ENCODE assay signal across 7 mouse cellular contexts in the genomic region with DNA sequence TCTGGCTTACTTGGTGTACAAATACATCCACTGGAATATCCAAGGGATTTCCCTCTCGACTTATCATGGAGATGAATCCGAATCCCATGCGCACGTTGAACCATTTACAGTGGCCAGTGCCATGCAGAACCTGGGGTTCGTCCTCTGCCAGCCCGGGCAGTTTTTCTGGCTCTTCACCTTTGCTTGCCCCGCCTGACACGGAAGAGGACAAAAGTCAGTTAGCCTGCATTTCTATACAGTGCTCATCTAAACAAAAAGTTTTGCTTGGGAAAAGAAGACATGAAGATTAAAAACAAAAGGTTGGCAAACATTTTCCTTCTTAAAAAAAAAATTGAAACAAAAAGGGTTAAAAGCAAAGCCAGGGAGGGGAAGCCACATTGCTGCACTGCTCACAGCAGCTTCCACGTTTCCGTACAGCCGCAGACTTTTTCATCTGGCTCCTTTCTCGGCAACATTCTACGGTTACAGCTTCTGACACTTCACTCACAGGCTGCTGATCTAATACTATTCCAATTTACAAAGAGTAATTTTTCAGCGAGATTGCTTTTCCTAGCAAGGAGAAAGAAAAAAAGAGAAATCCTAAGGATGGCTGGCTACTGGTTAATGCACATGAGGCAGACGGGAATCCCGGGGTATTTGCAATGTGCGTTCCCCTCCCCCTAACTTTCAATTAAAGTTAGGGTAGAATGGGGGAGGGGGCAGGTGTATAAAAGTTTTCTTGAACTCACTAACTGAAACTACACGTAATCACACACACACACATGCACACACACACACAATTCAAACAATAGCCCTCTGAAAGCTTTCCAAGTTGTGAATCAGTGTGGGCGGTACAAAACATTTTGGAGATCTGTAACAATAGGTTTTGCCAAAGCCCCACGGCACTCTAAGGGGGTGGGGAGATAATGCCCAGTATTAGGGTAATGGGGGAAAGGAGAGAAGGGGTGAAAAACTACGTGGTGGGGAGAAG. TPM values are rescaled to one million over a fixed set of nuclear protein-coding genes. Genes with fewer than 3 reads are reported as not detected.
DNase-seq lines count a peak whose midpoint lies in the region; ATAC-seq and TF ChIP-seq lines count a peak whose summit lies in the region.

No protein-coding gene starts in this region.

- in situ Hi-C loops in ES-E14 (cut with MboI; ENCODE audit: low sequenced_read_pairs in 2 of 2, unreplicated experiment in 2 of 2): no loop called here

- DNase-seq in ES-E14 (ENCODE audit: low read depth, low spot score): no peak
- DNase-seq in embryo, embryonic 10 days (ENCODE audit: low spot score): peak; percentile 79
- DNase-seq in midbrain, embryonic 14.5 days: peak; percentile 71
- DNase-seq in left cerebral cortex, adult 2 months (ENCODE audit: extremely low spot score in 1 of 2, low spot score in 2 of 2): no peak
- no peak for DNase-seq in B cell, adult 2 months
- no peak for DNase-seq in cerebellum, postnatal 36 days

- TF ChIP-seq CTCF in left cerebral cortex, adult 2 months (IDR thresholded peaks at IDR 0.05): no peak

- H3K4me2 ChIP-seq in hindbrain, embryonic 13.5 days: peak overlapping the region; percentile 68
- peak overlapping the region; percentile 64 for H3K4me2 ChIP-seq in midbrain, embryonic 14.5 days (ENCODE audit: low read length)

- H3K9me3 ChIP-seq in ES-E14 (ENCODE audit: control insufficient read depth, insufficient read depth, low read depth, low read length): no peaks in the 10 kb centered on the region
- no peaks in the 10 kb centered on the region for H3K9me3 ChIP-seq in hindbrain, embryonic 13.5 days
- H3K9me3 ChIP-seq in midbrain, embryonic 14.5 days (ENCODE audit: control insufficient read depth, low read length): no peaks in the 10 kb centered on the region

- peaks cover 14% of the 10 kb centered on the region for H3K27me3 ChIP-seq in hindbrain, embryonic 13.5 days
- H3K27me3 ChIP-seq in midbrain, embryonic 14.5 days (ENCODE audit: control insufficient read depth, insufficient read depth, low read length): peaks cover 7% of the 10 kb centered on the region; the same call in 1 of the 2 replicates

- intact Hi-C loops in left cerebral cortex, adult 2 months (cut with DNase I): no loop called here

- peak overlapping the region; percentile 43 to 64 for H3K4me3 ChIP-seq in ES-E14 (ENCODE audit: insufficient read depth in 1 of 2, low read depth in 1 of 2, low read length in 2 of 2, poor library complexity in 1 of 2, severe bottlenecking in 1 of 2)
- H3K4me3 ChIP-seq in hindbrain, embryonic 13.5 days: peak overlapping the region; percentile 49
- H3K4me3 ChIP-seq in midbrain, embryonic 14.5 days (replicated peaks; ENCODE audit: low read depth, low read length): peak overlapping the region; percentile 42
- no peak overlapping the region for H3K4me3 ChIP-seq in left cerebral cortex, adult 2 months

- no peaks in the 10 kb centered on the region for H3K36me3 ChIP-seq in ES-E14 (ENCODE audit: control insufficient read depth, insufficient read depth, low read length, poor library complexity, severe bottlenecking)
- no peaks in the 10 kb centered on the region for H3K36me3 ChIP-seq in hindbrain, embryonic 13.5 days
- no peaks in the 10 kb centered on the region for H3K36me3 ChIP-seq in midbrain, embryonic 14.5 days (ENCODE audit: control insufficient read depth, insufficient read depth, low read length)

- WGBS in hindbrain, embryonic 13.5 days: 2% methylated on average over 21 of the region's 21 CpGs
- 2% methylated on average over 21 of the region's 21 CpGs for WGBS in midbrain, embryonic 14.5 days

- peaks cover 0 to 1% of the 10 kb centered on the region in 2 experiments; a peak in 2 of 4 replicates for H3K4me1 ChIP-seq in ES-E14 (ENCODE audit: control insufficient read depth in 2 of 2, insufficient read depth in 2 of 2, low read length in 2 of 2, poor library complexity in 1 of 2)
- peaks cover 35% of the 10 kb centered on the region for H3K4me1 ChIP-seq in hindbrain, embryonic 13.5 days (replicated peaks)
- H3K4me1 ChIP-seq in midbrain, embryonic 14.5 days (ENCODE audit: control insufficient read depth, insufficient read depth, low read length): peaks cover 11% of the 10 kb centered on the region

- no peak overlapping the region; the same call in 1 of the 2 replicates for H3K27ac ChIP-seq in ES-E14 (ENCODE audit: insufficient read depth, low read depth, low read length, poor library complexity, severe bottlenecking)
- H3K27ac ChIP-seq in hindbrain, embryonic 13.5 days: peak overlapping the region; percentile 27
- H3K27ac ChIP-seq in midbrain, embryonic 14.5 days (replicated peaks; ENCODE audit: low read depth, low read length): no peak overlapping the region
- no peak overlapping the region for H3K27ac ChIP-seq in left cerebral cortex, adult 2 months

- peak overlapping the region; percentile 54; the same call in 1 of the 2 replicates for H3K9ac ChIP-seq in ES-E14 (ENCODE audit: insufficient read depth, low read depth, low read length, poor library complexity, severe bottlenecking)
- peak overlapping the region; percentile 64 for H3K9ac ChIP-seq in hindbrain, embryonic 13.5 days
- H3K9ac ChIP-seq in midbrain, embryonic 14.5 days (replicated peaks; ENCODE audit: low read length): peak overlapping the region; percentile 17; the same call in 1 of the 2 replicates

- ATAC-seq in hindbrain, embryonic 13.5 days (ENCODE audit: low FRiP score): peak; percentile 72
- ATAC-seq in midbrain, embryonic 14.5 days (ENCODE audit: low FRiP score, low TSS enrichment): peak; percentile 69

TF ChIP-seq in ES-E14, 5 proteins besides CTCF, POLR2A, EP300 and RAD21:
- no peak for TF ChIP-seq ZNF384 (IDR thresholded peaks at IDR 0.05; ENCODE audit: low read depth, low read length)
- TF ChIP-seq CHD2 (IDR thresholded peaks at IDR 0.05; ENCODE audit: low read depth, low read length): peak; percentile 86
- no peak for TF ChIP-seq ZC3H11A (IDR thresholded peaks at IDR 0.05; ENCODE audit: borderline replicate concordance, low read depth, low read length)
- TF ChIP-seq MAFK (IDR thresholded peaks at IDR 0.05; ENCODE audit: insufficient read depth, low read depth, low read length): no peak
- TF ChIP-seq HCFC1 (IDR thresholded peaks at IDR 0.05; ENCODE audit: borderline replicate concordance, insufficient read depth, low read length): no peak

RNA-seq across cellular contexts. Expression of a gene that starts 16.9 kb away (rescaled TPM):
- 26.9 and 30.1 TPM in 2 replicates for total RNA-seq in ES-E14 (2012; rRNA removed)
- polyA plus RNA-seq in hindbrain, embryonic 13.5 days (2015; fragmentation: Nextera tagmentation; extraction: Ambion mirVana): 10.0 and 10.5 TPM in 2 replicates
- 8.4 and 11.0 TPM in 2 replicates for polyA plus RNA-seq in midbrain, embryonic 14.5 days (2014; fragmentation: Nextera tagmentation; extraction: Ambion mirVana)
- total RNA-seq in left cerebral cortex, adult 2 months (2021): 1 to 10 TPM; 5.2 to 5.8 TPM

Comparison
In these comparisons a context has a peak if more than half of its experiments do, and no peak if none do; other contexts are left out.
1. DNase-seq: peak in embryo, embryonic 10 days (single experiment) and midbrain, embryonic 14.5 days (single experiment); none in ES-E14 (single experiment), left cerebral cortex, adult 2 months (0 of 2), B cell, adult 2 months (0 of 2) and cerebellum, postnatal 36 days (0 of 2).
2. Peak in every context shown above with its lines, with median percentiles within 50 percentile points of each other: H3K9ac ChIP-seq.